Mouse (Mus musculus): ENCODE data around the gene Map6.
"Not testable (repeated sequence)": the region's sequence is repeated elsewhere in the genome, so short reads cannot be mapped to it uniquely, and the experiment has no call there.

Map6 gene

DNA sequence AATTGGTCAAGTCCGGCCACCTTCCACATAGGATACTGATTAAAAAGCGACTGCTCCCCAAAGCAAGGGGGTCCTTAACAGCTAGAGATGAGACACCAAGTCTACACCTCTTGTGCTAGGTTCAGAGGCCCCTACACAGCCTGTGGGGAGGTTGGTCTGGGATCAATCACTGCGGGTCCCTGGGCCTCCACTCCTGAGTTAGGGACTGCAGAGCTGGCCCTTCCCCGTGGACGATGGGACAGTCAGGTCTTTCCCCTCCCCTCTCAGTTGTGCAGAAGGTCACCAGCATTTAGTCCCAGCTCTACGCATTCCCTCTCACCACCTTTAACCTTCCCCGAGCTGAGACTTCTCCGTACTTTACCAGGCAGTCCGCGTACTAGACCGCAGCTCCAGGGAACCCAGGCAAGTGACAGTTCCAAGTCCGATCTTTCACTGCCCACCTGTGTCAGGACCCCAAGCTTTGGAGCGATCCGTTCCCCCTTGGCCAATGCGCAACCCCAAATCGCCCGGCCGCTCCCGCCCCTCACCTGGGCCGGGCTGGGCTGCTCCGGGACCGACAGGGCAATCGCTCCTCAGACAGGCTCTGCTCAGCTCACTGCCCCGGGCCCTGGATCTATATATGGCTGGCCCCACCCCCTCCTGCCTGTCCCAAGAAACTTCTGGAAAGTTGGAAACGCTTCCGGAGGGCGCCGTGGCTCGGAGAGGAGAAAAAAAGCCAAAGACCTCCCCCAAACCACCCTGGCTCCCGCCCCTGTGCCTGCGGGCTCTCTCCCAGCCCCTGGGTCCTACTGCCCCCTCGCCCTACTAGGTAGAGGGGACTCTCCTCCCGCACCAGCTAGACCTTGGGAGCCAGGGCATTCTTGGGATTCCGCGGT is 85.5 kb downstream of the Map6 start, which contains the start of gene Serpinh1:
TSS of gene Serpinh1 (minus strand) at position 714 of the 875 bp plus-strand sequence.
- no peak for DNase-seq (ENCODE audit: extremely low read depth, low read depth)

DNA sequence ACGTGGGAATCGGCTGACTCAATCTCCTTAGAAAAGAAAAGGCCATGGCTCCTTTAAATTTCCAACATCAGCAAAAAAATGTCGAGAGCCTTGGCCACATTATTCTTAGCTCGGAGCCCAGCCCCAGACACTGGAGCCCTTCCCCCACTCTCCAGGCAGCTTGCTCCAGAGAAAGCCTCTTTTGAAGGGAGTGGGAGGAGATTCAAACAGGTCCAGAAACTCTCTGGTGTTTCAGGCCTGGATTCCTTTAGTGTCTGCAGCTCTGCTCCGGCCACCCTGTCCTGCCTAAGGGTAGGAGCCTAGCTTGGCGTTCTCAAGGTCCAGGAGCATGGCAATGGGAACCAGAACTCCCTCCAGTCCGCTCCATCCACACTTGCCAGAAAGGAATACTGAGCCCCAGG is 88.5 kb downstream of the Map6 start:
- no peak for DNase-seq (ENCODE audit: extremely low read depth, low read depth)

DNA sequence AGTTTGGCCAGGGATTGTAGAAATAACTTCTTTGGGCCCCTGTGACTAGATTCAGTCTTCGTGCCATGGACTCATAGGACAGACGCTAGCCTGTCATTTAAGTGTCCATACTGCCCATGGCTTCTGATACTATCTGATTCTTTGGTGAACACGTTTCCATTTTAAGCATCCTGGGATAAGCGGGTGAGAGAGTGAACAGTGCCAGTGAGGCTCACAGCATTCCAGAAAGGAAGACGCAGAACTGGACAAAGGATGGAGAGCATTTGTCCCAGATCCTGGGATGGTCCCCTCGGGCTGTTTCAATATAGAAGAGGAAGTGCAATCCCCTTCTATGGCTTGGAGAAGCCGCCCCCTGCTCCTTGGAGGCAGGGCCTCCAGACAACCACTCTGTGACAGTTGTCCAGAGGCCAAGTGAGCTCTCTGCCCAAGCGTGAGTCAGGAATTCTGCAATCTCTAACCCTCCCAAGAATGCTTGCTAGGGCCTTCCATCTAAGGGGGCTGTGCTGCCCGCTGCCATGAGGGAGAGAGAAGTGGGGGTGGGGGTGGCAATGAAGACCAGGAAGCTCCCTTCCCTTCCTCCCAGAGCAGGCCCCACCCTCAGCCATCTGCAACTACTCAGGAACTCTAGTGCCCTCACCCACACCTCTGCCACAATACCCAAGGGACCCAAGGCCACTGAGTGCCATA is 89.1 kb downstream of the Map6 start:
- no peak for DNase-seq (ENCODE audit: extremely low read depth, low read depth)

DNA sequence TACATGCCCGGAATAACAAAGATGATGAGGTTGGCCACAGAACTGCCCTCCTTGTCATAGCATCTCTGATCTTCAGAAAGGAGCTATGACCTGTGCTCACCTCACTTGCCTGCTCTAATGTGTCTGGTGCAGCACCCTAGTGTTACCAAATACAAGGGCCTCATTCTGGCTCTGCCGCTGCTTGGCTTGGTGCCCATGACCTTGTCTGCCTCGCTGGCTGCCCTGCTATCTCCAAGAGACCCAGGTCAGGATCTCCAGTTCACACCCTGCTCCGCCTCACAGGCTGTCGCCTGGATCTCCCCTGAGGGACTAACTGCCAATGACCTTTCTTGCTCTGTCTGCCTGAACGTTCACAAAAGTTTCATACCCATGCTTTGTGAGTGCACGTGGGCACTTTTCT is 90.0 kb downstream of the Map6 start:
- DNase-seq (ENCODE audit: extremely low read depth, low read depth): no peak

DNA sequence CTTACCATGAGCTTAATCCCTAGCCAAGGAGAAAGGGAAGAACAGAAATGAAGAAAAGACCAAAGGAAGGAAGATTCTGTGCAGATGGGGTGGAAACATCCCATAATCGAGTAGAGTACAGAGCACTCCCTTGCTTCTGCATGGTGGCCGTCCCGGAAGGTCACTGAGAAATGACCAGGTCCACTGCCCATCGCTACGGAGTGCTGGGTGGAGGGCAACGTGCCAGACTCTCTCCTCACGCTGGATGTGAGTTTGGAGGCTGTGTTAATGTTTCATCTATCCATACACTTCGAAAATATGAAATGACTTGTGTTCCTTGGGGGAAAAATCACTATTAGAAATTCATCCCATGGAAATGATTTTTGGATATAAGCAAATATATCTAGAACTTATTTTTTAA is 91.1 kb downstream of the Map6 start:
- no peak for DNase-seq (ENCODE audit: extremely low read depth, low read depth)

DNA sequence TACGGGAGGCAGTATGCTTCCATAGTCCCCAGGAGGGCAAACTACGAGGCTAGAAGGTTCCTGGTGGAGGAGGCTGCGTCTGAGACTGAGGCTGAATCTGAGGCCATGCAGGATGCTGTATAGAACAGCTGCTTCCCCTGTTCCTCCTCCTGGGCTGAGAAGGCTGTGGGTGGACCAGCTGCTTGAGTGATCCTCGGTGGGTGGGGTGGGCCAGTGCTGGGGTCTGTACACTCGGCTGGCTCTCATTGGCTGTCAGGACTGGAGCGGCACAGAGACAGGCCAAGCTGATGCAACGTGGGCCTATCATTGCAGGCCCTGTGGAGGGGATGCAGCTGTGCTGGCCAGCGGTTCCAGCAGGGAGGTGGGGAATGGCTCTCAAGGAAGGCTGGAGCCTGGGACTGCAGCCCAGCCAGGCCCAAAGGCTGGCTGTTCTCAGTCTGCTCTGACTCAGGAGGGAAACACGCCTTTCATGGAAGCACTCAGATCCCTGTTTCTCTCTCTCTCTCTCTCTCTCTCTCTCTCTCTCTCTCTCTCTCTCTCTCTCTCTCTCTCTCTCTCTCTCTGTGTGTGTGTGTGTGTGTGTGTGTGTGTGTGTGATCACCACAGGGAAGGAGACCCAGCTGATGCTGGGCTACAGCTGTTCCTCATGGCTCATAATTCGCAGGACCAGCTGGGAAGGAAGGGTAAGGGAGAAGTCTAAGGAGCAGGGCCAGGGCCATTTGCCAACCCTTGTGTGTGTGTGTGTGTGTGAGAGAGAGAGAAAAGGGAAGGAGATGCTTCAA is 93.0 kb downstream of the Map6 start:
- no peak for DNase-seq (ENCODE audit: extremely low read depth, low read depth)

DNA sequence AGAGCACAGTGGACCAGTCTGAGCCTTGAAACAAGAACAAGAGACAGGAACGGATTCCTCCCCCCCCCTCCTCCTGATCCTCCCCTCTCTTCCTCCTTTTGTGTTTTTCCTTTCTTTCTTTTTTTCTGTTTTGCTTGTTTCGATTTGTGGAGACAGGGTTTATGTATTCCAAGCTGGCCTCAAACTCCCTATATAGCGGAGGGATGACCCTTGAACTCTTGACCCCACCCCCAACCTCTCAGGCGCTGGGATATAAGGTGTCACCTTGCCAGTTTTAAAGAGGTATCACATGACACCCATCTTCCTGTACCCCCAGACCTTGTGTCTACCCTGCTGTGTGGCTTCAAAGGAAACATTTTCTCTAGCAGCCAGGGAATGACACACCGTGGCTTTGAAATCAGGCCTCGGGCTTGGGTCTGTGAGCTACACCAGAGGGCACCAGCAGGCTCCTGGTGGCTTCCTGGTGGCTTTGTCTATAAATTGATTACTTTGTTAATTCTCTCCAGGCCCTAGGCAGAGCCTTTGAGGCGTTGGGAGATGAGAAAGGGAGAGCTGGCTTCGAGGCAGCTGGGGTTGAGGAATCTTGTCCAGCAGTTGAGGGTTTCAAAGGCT is 93.7 kb downstream of the Map6 start:
- DNase-seq (ENCODE audit: extremely low read depth, low read depth): no peak

DNA sequence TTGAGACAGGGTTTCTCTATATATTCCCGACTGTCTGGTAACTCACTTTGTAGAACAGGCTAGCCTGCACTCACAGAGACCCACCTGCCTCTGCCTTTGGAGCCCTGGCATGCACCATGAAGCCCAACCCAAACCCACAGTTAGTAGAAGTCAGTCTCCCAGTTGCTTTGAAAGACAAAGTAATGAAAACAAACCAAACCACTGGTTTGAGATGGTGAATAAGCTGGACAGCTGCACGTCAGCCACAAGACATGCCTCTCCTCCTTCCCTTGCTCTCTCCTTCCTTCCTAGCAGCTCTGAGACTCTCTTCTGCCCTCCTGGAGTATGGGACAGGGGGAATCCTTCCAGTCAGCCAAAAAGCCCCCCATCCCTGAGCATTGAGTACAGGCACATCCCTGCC is 94.9 kb downstream of the Map6 start:
- no peak for DNase-seq (ENCODE audit: extremely low read depth, low read depth)

DNA sequence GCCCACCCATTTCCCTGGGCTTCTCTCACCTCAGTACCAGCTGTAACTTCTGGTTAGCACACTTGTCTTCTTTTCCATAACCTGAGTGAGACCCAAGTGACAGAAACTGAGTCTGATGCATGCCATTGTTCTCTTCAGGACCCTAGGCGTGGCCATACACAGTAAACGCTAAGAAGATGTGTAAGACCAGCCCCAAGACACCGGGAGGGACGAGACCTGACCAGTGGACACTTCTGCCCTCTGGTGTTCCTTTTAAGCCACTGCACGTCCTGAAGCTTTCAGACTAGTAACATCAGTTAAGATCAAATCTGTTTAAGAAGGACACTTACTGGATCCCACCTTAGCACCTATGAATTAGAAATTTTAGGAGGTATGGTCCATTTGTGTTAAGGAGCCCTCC is 97.8 kb downstream of the Map6 start:
- DNase-seq (ENCODE audit: extremely low read depth, low read depth): no peak

DNA sequence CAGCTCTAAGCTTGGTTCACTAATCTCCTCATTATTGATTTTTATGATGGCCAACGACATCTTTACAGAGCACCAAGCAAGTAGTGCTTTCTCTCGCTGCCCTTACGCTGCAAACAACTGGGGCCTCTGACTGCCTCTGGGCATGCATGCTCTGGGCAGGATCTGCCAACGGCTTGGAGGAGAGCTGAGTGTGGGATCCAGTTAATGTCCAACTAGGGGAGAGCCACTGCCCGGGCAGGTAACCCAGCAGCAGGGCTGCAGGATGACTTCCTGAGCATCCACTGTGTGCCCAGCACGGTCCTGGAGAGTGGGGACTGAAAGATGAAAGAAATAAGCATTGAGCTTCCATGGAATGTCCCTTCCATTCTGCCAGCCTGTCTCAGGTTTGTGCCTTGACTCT is 99.5 kb downstream of the Map6 start:
- DNase-seq (ENCODE audit: extremely low read depth, low read depth): no peak

DNA sequence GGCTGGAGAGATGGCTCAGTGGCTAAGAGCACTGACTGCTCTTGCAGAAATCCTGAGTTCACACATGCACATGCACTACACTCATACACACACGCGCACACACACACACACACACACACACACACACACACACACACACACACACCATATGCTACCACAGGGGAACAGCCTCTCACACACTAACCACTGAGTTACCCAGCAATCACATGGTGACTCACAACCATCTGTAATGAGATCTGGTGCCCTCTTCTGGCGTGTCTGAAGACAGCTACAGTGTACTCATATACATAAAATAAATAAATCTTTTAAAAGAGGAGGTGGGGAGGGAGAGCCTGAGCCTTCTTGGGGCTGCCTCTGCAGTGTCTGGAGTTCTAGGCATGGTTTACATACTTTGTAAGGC is 107.1 kb downstream of the Map6 start:
- not testable (repeated sequence) for DNase-seq (ENCODE audit: extremely low read depth, low read depth)

DNA sequence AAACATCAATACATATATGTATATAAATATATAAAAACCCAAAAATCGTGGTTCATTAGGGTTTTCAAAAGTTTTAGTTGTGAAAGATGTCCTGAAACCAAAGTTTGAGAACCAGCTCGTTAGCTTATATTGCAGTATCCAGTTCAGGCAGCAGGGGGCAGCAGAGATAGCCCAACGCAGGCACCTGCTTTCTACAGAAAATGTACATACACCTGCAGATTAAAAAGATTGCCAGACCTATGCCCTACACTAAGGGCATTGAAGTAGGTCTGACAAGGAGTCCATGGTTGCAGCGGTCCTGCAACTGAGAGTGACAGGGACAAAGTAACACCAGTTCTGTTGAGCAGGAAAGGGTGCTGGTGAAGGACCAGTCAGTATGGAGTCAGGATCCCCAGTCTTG is 108.2 kb downstream of the Map6 start:
- DNase-seq (ENCODE audit: extremely low read depth, low read depth): peak; percentile 25

DNA sequence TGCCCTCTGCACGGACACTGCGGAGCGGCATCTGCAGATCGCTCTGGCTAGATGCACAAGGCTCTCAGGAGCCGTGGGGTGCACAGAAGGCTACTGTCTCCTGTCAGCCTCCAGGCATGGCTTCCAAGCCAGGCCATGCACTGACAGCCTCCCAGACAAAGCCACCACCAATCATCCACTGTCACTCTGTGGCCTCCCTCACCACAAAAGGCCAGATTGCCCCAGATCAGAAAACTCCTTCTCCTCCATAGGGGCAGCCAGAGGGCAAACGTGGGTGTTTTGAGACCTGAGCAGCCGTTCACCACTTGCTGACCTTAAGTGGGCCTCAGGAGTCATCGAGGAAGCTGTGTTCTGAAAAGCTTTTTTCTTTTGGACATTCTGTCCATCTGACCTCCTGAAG is 111.6 kb downstream of the Map6 start:
- no peak for DNase-seq (ENCODE audit: extremely low read depth, low read depth)

DNA sequence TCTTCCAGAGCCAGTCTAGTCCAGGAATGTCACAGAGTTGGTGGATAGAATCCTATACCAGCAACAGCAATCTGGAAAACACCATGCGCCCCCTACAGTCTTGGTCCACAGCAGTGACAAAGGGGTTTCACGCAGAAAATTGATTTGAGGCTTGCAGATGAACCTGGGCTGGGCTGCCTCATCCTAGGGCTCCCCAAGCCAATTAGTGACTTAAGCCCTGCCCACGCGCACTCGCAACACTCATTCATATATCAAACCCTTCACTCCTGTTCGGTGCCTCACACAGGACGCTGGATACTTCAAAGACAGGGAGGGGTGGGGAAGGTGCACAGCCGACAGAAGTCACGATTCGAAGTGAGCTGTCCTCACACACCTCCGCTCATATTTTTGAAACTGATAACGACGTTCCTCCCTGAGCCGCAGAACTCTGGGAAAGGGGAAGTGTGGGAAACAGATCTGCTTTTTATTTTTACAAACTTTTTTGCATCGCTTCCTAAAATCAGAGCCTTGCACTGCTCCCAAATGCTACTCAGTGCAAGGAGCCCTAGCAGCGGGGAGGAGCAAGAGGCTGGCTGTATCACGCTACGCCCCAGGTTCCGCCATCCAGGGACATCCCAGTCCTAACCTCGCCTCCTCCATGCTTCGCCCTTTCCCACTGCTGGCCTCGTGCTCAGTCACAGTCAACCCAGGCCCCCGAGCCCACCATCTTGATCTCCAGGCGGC is 113.4 kb downstream of the Map6 start:
- peak; percentile 25 for DNase-seq (ENCODE audit: extremely low read depth, low read depth)

DNA sequence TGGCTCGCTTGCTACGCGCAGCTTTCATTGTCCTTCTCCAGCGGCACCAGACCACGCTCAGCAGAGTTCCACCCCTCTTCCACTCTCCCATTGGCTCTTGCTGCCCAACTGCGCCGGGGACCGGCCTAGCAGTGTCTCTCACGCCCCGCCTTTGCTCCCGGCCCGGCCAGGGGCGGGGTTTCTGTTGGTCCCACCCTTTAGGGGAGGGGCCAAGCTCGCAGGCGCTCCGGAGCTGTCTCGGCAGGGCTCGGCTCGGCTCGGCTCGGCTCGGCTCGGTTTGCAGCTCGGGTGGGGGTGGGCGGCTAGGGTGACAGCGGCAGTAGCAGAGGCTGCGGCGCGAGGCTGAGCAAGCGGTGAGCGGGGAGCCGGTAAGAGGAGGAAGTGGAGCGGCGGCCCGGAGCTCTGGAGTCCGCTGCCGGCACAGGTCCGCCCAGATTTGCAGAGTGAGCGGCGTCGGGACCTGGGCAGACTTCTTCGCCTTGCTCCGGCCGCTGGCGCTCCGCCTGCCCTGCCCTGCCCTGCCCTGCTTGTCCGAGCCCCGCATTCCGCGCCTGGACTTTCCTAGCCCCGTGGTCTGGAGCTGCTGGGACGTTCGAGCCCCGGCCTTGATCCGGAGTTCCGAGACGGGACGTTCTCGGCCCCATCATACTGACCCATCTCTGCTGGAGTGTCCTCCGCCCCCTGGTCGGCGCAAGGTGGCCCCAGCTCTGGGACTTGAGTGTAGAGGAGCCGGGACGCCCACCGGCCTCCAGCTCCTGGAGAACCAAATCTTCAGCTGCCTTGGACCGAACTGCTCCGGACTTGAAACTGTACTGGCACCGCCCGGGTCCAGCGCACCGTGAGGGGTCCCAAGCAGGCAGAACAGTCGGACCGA is 114.2 kb downstream of the Map6 start, which contains the start of gene Gdpd5:
TSS of gene Gdpd5 (plus strand) at position 201 of the 874 bp plus-strand sequence.
- DNase-seq (ENCODE audit: extremely low read depth, low read depth): peak; percentile 50

DNA sequence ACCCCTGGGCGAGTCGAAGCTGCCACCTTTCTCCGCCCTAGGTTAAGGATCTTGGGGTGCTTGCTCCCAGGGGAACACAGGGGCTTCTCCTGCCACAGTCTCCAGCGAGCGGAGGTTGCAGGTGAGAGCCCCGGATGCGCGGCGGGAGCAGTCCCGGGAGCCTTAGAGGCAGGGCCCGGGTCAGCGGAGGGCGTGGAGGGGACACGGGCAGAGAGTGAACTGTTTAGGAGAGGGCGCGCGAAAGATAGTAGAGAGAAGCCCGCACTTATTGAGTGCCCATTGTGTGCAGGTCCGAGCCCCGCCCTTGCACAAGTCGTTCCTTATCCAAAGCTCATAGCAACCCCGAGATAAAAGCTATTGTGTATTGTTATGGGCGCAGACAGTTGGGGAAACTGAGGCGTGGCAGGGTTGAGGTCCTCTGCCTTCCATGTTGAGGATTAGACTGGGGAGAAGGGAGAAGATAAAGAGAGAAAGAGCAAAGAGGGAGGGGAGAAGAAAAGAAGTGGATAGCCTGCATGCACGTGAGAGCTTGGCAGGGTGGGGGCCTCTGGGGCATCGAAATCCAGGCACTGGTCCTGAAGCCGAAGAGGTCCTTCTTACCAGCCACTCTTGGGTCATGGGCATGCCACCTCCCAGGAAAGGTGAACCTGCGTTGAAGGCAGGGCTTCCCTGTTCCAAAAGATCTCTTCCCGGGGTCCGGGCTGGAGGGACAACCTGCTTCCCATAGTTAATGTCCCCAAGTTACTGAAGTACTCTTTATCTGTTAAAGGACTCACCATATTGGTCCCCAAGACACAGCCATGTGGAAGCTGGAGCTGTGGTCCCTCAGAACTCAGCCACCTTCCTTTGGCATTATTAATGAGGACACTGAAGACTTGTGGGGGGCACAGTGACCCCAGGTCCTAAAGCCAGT is 115.1 kb downstream of the Map6 start:
- no peak for DNase-seq (ENCODE audit: extremely low read depth, low read depth)

DNA sequence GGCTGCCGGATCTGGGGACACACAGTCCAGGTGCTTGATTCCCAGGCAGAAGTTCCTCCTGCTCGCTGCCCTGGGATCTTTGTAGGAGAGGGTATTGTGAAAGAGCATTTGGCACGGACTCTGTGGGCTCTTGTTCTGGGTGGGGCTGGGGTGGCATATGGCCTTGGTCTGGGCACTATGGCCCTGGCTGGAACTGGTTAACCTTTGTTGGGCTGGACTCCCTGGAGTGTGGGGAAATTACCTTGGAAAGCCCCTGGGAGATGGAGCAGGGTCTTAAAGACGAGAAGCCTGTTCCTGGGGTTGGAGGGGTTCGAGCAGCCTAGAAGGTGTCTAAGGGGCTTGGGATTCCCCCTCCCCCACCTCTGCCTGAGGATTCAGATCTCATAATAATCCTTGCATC is 116.0 kb downstream of the Map6 start:
- no peak for DNase-seq (ENCODE audit: extremely low read depth, low read depth)

DNA sequence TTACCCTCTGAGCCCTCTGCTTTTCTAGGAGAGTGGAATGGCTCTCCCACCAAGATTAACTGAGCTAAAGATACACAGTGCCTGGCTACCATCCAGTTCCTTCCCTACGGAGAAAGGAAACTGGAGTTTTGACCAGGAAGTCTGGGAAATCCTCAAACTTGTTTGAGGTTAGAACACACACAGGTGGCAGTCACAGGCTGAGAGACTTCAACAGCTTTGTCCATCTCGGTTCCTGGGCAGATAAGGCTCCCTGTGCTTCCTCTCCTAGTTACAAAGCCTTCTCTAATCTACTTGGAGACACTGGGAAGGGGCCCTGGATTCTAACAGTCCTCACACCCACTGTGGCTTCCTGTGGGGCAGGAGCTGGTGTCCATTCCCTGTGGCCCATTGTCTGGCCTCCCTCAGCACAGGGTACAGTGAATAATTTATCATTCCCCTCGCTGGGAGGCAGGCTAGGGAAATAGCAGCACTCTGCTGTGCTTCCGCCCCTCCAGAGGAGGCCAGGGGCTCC is 116.9 kb downstream of the Map6 start:
- no peak for DNase-seq (ENCODE audit: extremely low read depth, low read depth)

DNA sequence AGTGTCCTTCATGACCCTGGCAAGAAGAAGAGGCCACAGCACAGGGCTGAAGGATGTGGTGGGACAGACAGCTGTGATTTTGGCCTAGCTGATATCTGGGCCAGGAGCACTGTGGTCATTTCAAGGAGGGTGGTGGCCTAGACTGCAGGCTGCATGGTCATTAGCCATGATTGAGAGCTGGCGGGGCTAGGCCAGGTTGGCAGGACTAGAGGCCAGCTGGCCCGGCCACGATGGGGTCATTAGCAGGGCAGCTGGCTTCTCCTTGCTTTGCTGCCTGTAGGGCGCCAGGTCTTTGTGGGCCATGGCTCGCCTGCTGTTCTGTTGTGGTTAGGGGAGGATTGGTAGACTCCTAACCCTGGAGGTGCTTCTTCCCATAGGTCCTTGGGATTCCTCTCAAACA is 118.8 kb downstream of the Map6 start:
- no peak for DNase-seq (ENCODE audit: extremely low read depth, low read depth)

All from MEL-GATA-1-ER (cell line).